Mouse (Mus musculus) lung, embryonic 15.5 days (tissue): Measurements from ENCODE around the gene Fam184b. TPM values are rescaled to one million over a fixed set of nuclear protein-coding genes. Genes with fewer than 3 reads are reported as not detected.

Experiments used
- ATAC-seq: fragments of 200-750 bp; cut with Nextera tagmentation; 2 replicates; pipeline ENCODE4 v1.8.0; 2017; ENCODE audit warnings: moderate number of reproducible peaks, borderline replicate concordance; ENCODE audit not compliant: low FRiP score, low TSS enrichment; ENCODE audit errors: extremely low read depth
- H3K27ac ChIP-seq: fragments of 300-500 bp; sonication (generic); 2 replicates; pipeline ENCODE4 v1.5.1; 2015; ENCODE audit warnings: moderate library complexity, mild to moderate bottlenecking, inconsistent platforms
- H3K27me3 ChIP-seq: fragments of 300-500 bp; sonication (generic); 2 replicates; pipeline ENCODE4 v1.6.1; 2015; ENCODE audit warnings: inconsistent platforms
- H3K36me3 ChIP-seq: fragments of 300-500 bp; sonication (generic); 2 replicates; pipeline ENCODE4 v1.6.1; 2015; ENCODE audit warnings: inconsistent platforms
- H3K4me1 ChIP-seq: fragments of 300-500 bp; sonication (generic); 2 replicates; pipeline ENCODE4 v1.6.1; 2015; ENCODE audit warnings: inconsistent platforms
- H3K4me2 ChIP-seq: fragments of 300-500 bp; sonication (generic); 2 replicates; pipeline ENCODE4 v1.6.1; 2015; ENCODE audit warnings: inconsistent platforms, mild to moderate bottlenecking, moderate library complexity
- H3K4me3 ChIP-seq: fragments of 300-500 bp; sonication (generic); 2 replicates; pipeline ENCODE4 v1.5.1; 2015; ENCODE audit warnings: mild to moderate bottlenecking, inconsistent platforms
- H3K9ac ChIP-seq: fragments of 300-500 bp; sonication (generic); 2 replicates; pipeline ENCODE4 v1.6.1; 2015; ENCODE audit warnings: inconsistent platforms
- H3K9me3 ChIP-seq: fragments of 300-500 bp; sonication (generic); 2 replicates; pipeline ENCODE4 v1.6.1; 2016; ENCODE audit warnings: inconsistent platforms
- WGBS: fragments of 180-500 bp; shearing (Covaris S2); methylation state at CpG from one replicate; pipeline ENCODE4 v1.1.7; 2015; 5-methylcytosine and 5-hydroxymethylcytosine counted together
- polyA plus RNA-seq: library from polyadenylated mRNA; unstranded; fragments of >200 nt; fragmentation: Nextera tagmentation; extraction: Ambion mirVana; gene quantifications from 2 replicates; pipeline ENCODE4 v1.2.1, GENCODE M21; 2015

Gene Fam184b
- 0.25 and 0.30 TPM in 2 replicates for polyA plus RNA-seq

DNA sequence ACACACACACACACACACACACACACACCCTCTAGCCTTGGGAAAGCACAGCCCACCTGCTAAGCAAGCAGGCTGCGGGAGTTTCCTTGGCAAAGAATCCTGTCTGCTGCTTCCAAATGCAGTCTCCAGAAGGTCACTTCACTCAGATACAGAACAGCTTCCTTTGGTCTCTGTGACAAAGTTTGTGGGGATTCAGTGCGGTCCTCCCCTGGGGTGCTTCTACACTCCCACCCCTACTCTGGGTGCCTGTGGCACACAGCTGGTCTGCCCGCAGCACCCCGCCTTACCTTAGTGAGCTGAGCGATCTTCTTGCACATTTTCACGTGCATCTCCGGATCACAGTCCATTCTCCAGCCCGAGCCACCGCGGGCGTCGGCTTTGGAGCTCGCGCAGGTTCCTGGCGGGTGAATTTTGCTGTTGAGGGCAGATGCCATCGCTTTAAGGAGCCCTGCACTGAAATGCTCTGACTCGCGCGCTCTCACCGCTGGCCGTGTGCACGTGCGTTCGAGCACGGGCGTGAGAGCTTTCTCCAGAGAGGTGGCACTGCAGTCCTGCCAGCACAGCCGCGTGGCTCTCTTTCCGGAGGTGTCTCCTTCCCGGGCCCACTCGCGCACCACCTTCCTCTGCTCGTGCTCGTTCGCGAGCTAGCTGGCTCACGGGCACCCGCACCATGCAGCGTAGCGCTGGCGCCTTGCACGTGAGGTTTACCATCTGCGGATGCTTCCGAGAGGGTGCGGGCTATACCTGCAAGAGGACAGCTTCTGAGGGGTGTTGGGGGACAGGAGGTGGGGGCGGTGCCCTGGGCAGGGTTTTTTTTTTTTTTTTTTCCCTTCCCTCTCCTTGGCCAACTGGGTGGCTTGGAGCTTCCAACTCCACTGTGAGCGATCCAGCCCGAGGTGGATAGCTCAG lies at the start of gene Fam184b:
Fam184b (minus strand) TSS at position 809 of the 909 bp plus-strand sequence.
- H3K36me3 ChIP-seq, result no peaks in the 10 kb centered on the region
- H3K9ac ChIP-seq, result peak within 1 kb of the TSS; percentile 15; the same call in 1 of the 2 replicates
- peak within 1 kb of the TSS; percentile 97 for H3K4me2 ChIP-seq
- H3K4me3 ChIP-seq, result peak within 1 kb of the TSS; percentile 53
- peak; percentile 55 for ATAC-seq
- H3K4me1 ChIP-seq, result peaks cover 5% of the 10 kb centered on the region; the same call in 1 of the 2 replicates
- no peak within 1 kb of the TSS for H3K27ac ChIP-seq
- H3K27me3 ChIP-seq, result peaks cover 17% of the 10 kb centered on the region
- H3K9me3 ChIP-seq, result no peaks in the 10 kb centered on the region
- under 1% methylated on average over 48 of the region's 48 CpGs for WGBS

DNA sequence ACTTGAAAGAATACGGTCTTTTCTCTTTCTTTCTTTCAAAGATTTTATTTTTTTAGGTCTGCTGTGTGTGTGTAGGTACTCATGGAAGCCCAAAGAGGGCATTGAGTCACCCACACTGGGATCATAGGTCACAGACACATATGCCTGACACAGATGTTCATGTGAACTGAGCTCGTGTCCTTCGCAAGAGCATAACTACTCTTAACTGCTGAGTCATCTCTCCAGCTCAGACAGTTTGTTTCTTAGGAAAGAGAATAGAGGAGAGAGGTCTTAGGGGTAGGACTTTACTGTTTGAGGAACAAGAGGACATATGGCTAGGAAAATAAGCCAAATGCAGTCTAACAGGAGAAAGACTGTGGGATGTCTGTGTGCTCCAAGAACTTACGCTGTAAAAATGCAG lies 49.7 kb upstream of the Fam184b start:
- H3K27ac ChIP-seq, result no peak overlapping the region
- no peaks in the 10 kb centered on the region for H3K27me3 ChIP-seq
- no peaks in the 10 kb centered on the region for H3K4me1 ChIP-seq
- H3K4me3 ChIP-seq, result no peak overlapping the region
- H3K9me3 ChIP-seq, result no peaks in the 10 kb centered on the region
- no peak overlapping the region for H3K9ac ChIP-seq
- H3K36me3 ChIP-seq, result peaks cover 30% of the 10 kb centered on the region
- ATAC-seq, result no peak
- 81% methylated on average over 4 of the region's 4 CpGs for WGBS
- H3K4me2 ChIP-seq, result no peak overlapping the region

DNA sequence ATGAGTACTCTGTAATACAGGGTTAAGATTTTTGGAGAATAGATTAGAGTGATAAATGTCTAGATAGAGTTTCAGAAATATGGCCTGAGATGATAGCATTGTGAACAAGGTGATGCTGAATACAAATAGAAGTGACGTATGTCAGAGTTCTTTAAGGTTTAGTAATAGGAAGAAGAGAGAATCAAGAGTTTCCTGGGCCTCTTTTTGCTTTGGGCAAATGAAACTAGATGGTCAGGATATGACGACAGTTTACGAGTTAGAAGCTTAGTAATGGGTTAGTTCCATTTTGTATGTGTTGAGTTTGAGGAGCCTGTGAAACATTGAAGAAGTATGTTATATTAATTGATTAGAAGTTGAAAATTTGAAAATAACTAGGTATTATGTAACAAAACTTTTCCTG lies 46.8 kb upstream of the Fam184b start:
- Histone ChIP-seq H3K4me2 (no peak overlapping the region), H3K36me3 (peaks cover 35% of the 10 kb centered on the region), H3K4me3 (no peak overlapping the region), H3K27me3 (no peaks in the 10 kb centered on the region), H3K4me1 (no peaks in the 10 kb centered on the region), H3K9me3 (no peaks in the 10 kb centered on the region), H3K9ac (no peak overlapping the region), H3K27ac (no peak overlapping the region)
- 92% methylated on average over 3 of the region's 3 CpGs for WGBS
- no peak for ATAC-seq

DNA sequence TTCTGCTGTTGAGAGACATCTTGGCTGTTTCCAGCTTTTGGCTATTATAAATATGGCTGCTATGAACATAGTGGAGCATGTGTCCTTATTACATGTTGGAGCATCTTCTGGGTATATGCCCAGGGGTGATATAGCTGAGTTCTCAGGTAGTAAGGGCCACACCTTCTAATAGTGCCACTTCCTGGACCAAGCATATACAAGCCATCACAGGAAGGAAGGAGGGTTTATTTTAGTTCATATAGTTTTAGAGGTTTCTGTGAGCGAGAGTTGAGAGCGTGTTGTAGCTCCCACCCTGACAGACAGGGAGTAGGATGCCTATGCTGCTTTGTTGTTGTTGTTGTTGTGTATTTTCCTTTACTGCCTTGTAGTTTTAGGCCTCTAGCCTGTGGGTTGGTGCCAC lies 45.8 kb upstream of the Fam184b start:
- Histone ChIP-seq H3K4me2 (no peak overlapping the region), H3K27me3 (no peaks in the 10 kb centered on the region), H3K9me3 (no peaks in the 10 kb centered on the region), H3K27ac (no peak overlapping the region), H3K36me3 (peaks cover 42% of the 10 kb centered on the region), H3K9ac (no peak overlapping the region), H3K4me3 (no peak overlapping the region), H3K4me1 (no peaks in the 10 kb centered on the region)
- ATAC-seq, result no peak
- WGBS, result 84% methylated on average over 2 of the region's 2 CpGs

DNA sequence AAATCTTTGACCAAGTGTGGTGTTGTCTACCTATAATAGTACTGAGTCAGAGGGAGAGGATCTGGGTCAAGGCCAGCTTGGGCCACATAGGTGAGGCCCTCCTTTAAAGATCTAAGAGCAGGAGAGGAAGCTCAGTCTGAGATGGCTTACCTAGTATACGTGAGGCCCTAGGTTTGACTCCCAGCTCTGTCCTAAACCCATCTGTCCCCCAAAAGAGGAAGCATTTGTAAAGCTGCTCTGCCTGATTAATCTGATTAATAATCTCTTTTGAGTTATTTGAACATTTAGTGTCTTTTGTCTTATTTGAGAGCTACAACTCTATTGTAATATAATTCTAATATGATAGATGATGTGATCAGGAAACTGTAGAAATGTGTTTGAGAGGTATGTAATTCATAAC lies 44.0 kb upstream of the Fam184b start:
- H3K4me3 ChIP-seq, result no peak overlapping the region
- H3K9me3 ChIP-seq, result no peaks in the 10 kb centered on the region
- no peaks in the 10 kb centered on the region for H3K27me3 ChIP-seq
- ATAC-seq, result no peak
- H3K9ac ChIP-seq, result no peak overlapping the region
- no peaks in the 10 kb centered on the region for H3K4me1 ChIP-seq
- H3K27ac ChIP-seq, result no peak overlapping the region
- peaks cover 37% of the 10 kb centered on the region for H3K36me3 ChIP-seq
- 90% methylated on average over 1 of the region's 1 CpGs for whole genome bisulfite sequencing
- H3K4me2 ChIP-seq, result no peak overlapping the region

DNA sequence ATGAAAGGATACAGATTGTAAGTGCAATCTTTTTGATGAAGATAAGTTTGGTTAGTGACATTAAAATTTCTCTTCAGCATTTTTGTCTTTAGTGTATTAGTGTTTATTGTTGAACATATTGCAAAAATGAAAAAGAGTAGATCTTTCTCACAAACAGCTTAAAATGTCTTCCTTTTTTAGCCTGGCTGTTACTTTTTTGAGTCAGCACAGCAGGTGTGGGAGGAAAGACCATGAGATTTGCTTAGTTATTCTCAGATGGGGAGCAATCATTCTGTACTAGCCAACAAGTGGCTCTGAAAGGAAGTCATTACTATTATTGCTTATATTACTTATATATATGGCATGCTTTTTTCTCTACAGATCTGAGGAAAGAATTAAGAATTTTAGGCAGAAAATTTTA lies 40.5 kb upstream of the Fam184b start:
- Histone ChIP-seq H3K9ac (no peak overlapping the region), H3K27me3 (no peaks in the 10 kb centered on the region), H3K36me3 (peaks cover 51% of the 10 kb centered on the region), H3K27ac (no peak overlapping the region), H3K9me3 (no peaks in the 10 kb centered on the region), H3K4me1 (no peaks in the 10 kb centered on the region), H3K4me2 (no peak overlapping the region), H3K4me3 (no peak overlapping the region)
- no peak for ATAC-seq

DNA sequence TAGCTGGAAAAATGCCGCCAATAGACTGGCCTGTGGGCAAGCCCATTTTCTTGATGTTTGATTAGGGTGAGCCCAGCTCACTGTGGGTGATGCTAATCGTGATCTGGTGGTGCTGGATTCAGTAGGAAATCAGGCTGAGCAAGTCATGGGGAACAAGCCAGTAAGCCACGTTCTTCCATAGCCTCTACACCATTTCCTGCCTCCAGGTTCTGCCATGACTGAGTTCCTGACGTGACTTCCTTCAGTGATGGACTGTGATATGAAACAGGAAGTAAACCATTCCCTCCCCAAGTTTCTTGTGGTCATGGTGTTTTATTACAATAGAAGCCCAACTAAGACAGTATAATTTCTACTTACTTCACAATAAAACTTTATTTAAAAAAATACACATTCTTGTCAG lies 38.2 kb upstream of the Fam184b start:
- ATAC-seq, result no peak
- Histone ChIP-seq H3K27ac (no peak overlapping the region), H3K27me3 (no peaks in the 10 kb centered on the region), H3K4me1 (no peaks in the 10 kb centered on the region), H3K4me2 (no peak overlapping the region), H3K9ac (no peak overlapping the region), H3K36me3 (peaks cover 41% of the 10 kb centered on the region), H3K4me3 (no peak overlapping the region), H3K9me3 (no peaks in the 10 kb centered on the region)
- WGBS, result 71% methylated on average over 4 of the region's 4 CpGs

DNA sequence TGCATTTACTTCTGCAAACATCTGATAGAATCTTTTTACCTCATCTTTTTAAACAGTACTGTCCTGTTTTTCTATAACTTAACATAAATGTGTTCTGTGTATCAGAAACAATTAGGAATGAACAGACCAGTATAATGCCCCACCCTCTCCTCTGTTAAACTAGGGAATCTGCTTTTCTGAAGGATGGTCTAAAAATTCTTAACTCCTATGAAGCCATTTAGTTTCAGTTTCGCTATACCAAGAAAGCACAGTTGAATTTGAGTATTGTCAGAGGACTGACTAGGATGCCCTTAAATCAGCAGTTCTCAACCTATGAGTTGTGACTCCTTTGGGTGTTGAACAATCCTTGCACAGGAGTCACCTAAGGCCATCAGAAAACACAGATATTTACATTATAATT lies 35.6 kb upstream of the Fam184b start:
- no peak for ATAC-seq
- 91% methylated on average over 1 of the region's 1 CpGs for WGBS
- H3K36me3 ChIP-seq, result peaks cover 35% of the 10 kb centered on the region

DNA sequence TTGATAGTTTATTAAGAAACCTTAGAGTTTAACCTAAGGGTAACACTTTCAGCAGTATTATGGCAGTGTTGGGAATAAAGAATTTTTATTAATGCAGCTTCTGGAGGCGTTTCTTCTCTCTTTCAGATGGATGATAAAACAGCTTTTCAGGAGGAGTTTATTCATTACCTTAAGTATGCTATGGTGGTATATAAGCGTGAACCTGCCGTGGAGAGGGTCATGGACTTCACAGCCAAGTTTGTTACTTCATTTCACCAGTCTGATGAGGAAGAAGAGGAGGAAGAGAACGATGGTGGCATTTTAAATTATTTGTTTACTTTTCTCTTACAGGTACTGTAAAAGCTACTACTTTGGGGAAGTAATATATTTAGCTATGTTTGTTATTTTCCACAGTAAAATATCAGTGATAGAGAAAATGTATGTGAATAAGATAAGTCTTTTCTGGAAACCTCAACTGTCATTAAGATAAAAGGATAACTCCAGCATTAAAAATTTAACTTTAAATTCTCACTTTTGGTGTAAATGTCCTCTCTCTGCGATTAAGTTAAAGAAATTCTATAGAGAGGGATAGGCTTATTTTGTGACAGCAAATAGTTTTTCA lies 31.6 kb upstream of the Fam184b start:
- ATAC-seq, result no peak
- H3K27me3 ChIP-seq, result no peaks in the 10 kb centered on the region
- peaks cover 12% of the 10 kb centered on the region for H3K4me1 ChIP-seq
- H3K4me3 ChIP-seq, result peak overlapping the region; percentile 73
- no peak overlapping the region for H3K27ac ChIP-seq
- H3K9ac ChIP-seq, result peak overlapping the region; percentile 77; the same call in 1 of the 2 replicates
- WGBS, result 42% methylated on average over 5 of the region's 5 CpGs
- H3K9me3 ChIP-seq, result no peaks in the 10 kb centered on the region
- H3K36me3 ChIP-seq, result peaks cover 13% of the 10 kb centered on the region
- H3K4me2 ChIP-seq, result peak overlapping the region; percentile 70

More for the DNA sequence above, 35.6 kb upstream of the Fam184b start:
- 0 out of 2 replicates have a peak, but pooled peaks cover 8% of the 10 kb centered on the region for H3K4me1 ChIP-seq
- no peaks in the 10 kb centered on the region for H3K27me3 ChIP-seq
- no peak overlapping the region for H3K4me3 ChIP-seq
- H3K9ac ChIP-seq, result no peak overlapping the region
- H3K9me3 ChIP-seq, result no peaks in the 10 kb centered on the region
- no peak overlapping the region for H3K27ac ChIP-seq
- no peak overlapping the region for H3K4me2 ChIP-seq

DNA sequence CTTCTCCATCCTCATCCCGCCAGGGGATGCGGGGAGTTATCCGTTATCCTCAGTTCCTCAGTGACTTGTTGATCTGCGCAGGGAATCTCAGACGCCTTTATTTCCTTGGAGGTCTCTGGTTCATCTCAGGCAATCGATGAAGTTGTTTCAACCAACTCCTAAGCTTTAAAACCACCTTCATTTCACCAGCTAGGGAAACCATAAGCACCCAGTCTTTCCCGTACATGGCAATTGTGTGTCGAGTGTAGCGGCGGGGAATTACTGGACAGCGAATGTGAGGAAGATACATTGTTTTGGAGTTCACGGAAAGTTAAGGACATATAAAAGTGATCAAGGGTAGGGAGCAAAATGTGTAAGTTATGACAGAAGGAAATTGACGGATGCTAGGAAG lies 30.9 kb upstream of the Fam184b start:
- Histone ChIP-seq H3K4me1 (peaks cover 12% of the 10 kb centered on the region), H3K4me2 (peak overlapping the region; percentile 70), H3K9me3 (no peaks in the 10 kb centered on the region), H3K27me3 (no peaks in the 10 kb centered on the region), H3K27ac (peak overlapping the region; percentile 90), H3K9ac (peak overlapping the region; percentile 77), H3K36me3 (peaks cover 8% of the 10 kb centered on the region; the same call in 1 of the 2 replicates), H3K4me3 (peak overlapping the region; percentile 73)
- no peak for ATAC-seq
- WGBS, result 0% methylated on average over 13 of the region's 13 CpGs

DNA sequence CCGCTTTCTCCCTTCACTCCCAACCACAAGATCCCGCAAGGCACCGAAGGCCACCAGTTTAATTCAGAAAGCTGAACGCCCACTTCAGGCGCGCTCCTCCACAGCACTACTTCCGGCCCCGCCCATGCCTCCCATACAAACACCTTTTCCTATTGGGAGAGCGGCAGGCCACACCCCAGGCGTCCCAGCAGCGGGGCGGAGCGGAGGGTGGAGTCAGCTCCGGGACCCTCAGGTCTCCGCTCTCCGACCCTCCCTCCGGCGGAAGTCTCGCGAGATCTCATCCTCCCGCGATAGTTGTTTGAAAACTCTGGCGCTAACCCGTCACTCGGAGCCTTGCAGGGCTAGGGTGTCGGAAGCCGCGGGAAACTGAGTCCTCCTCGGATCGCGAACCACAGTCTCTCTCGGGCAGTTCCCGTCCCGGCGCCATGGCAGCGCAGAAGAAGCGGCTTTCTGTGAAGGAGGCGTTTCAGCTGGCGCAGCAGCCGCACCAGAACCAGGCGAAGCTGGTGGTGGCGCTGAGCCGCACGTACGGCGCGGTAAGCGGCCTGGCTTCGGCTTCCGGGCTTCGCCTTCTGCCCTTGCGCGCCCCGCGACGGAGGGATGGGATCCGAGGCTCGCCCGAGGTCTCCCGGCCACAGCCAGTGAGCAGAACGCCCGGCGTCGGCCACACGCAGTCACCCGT lies 30.3 kb upstream of the Fam184b start, which contains the start of gene Ncapg:
Ncapg (plus strand) TSS at position 322 of the 682 bp plus-strand sequence.
- WGBS, result under 1% methylated on average over 66 of the region's 66 CpGs
- Histone ChIP-seq H3K27me3 (no peaks in the 10 kb centered on the region), H3K4me3 (peak within 1 kb of the TSS; percentile 73), H3K4me1 (peaks cover 12% of the 10 kb centered on the region), H3K9me3 (no peaks in the 10 kb centered on the region), H3K9ac (peak within 1 kb of the TSS; percentile 77), H3K4me2 (peak within 1 kb of the TSS; percentile 79), H3K27ac (peak within 1 kb of the TSS; percentile 90), H3K36me3 (0 out of 2 replicates have a peak, but pooled peaks cover 3% of the 10 kb centered on the region)
- ATAC-seq, result peak; percentile 100
